Mouse (Mus musculus): ENCODE data around the gene Grap.
A peak's percentile ranks its signal among the peaks of the same experiment; 100 is the strongest.

GRCm38 (mm10) chr11:61686906-61687453 lies 33.9 kb downstream of the Grap start:
- TF ChIP-seq CTCF (IDR thresholded peaks at IDR 0.05; ENCODE audit: low read depth): peak; percentile 6; the same call in 1 of the 2 replicates
- no peak for TF ChIP-seq EP300 (optimal IDR thresholded peaks at IDR 0.05)
